Mouse (Mus musculus): ENCODE results near the gene Dnmt3b.
A peak's percentile ranks its signal among the peaks of the same experiment; 100 is the strongest.

Dnmt3b gene

DNA sequence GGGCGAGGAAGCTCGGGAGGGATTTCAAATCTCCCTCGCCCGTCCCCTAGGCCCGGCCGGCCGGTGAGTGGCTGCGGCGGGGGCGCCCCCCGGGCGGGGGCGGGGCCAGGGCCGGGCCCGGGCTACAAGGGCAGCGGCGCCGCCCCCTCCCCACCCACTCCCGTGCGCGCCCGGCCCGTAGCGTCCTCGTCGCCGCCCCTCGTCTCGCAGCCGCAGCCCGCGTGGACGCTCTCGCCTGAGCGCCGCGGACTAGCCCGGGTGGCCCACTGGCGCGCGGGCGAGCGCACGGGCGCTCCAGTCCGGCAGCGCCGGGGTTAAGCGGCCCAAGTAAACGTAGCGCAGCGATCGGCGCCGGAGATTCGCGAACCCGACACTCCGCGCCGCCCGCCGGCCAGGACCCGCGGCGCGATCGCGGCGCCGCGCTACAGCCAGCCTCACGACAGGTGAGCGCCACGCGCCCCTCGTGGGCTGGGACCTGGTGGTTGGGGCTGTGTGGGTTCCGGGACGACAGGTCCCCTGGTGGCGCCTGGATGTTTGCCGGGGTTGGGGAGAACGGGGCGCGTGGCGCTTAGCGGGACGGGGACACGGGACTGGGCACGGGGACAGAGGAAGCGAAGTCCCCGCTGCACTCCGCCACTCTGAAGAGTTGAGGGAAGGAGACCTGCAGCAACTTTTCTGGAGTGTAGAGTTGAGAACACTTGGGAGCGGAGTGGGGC is at the start of gene Dnmt3b:
TSS of gene Dnmt3b (plus strand) at position 153 of the 716 bp plus-strand sequence.
- no peak for DNase-seq (ENCODE audit: low read depth)

DNA sequence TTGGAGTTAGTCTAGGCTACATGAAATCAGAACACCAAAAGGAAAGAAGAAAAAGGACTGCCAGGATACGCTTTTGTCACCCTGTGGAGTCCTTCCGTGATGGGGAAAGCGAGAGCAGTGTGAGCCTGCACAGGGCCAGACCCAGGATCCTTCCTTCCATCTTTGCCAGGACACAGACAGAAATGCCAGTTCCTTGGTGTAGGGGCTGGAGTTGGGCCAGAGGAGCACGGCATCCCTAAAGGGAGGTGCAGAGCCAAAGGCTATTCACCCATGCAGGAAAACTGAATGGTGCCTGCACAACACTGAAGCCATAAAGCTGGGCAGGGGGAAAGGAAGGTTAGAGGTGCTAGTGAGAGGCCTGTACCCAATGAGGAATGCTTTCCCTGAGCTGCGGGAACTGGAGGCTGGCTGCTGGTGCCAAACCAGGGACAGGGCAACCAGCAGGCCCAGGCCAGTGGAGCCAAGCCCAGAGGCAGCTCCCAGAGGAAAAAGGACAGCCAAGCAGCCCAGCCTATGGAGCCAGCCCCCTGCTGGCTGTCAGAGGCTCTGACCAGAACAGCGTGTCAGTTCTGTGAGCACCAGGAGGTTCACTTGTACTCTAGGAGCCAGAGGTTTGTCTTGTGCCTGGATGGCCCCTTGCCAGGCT is 49.1 kb upstream of the Dnmt3b start:
- no peak for DNase-seq (ENCODE audit: low read depth)

DNA sequence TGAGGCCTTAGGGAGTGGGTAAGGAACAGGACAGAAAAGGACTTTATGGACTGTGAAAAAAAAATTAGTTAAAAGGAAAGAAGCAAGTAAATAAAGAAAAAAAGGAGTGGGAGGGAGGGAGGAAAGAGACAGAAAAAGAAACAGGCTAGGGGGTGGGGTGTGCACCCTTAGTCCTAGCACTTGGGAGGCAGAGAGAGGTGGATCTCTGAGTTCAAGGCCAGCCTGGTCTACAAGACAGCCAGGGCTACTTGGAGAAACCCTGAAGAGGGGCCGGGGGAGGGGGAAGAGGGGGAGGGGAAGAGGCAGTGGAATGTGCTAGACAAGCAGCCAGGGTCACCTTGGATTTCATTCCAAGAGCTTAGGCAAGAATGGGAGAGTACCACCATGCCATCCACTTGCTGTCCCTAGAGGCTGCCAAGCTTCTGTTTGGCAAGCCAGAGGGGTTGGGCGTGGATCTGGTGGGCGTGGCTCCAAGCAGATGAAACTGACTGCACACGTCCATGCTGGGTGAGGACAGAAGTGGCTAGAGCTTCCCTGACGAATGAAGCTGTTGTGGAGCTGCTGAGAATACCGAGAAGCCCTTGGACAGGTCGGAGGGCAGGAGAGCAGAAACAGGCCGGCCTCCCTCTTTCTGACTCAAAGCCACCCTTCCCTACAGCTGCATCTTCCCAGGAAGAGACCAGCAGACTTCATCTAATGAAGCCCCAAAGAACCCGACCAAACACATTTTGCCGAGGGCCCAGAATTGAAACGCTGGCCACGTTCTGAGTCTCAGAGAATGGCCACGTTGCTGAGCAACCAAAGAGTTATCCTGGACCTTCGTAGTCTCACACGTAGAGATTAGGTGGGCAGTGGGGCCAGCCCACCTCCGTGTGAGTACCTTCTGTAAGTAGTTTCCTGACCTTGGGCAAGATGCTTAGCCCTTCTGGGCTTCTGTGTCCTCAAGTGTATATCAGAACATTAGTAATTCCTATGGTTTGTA is 48.3 kb upstream of the Dnmt3b start:
- no peak for DNase-seq (ENCODE audit: low read depth)

DNA sequence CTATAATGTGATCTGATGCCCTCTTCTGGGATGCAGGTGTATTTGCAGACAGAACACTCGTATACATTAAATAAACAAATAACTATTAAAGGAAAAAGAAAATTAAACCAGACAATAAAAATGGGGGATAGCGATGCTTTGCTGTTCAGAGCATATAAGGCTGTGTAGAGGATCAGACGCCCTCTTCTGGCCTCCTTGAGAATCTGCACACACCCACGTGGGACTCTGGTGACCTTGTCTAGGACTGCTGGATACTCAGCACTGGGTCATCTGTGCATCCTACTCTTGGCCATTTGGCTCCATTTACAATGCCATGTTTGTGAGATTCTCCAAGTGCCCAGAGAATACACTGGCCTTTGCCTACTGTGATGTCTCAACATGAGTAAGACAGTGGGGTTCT is 45.5 kb upstream of the Dnmt3b start:
- DNase-seq (ENCODE audit: low read depth): no peak

DNA sequence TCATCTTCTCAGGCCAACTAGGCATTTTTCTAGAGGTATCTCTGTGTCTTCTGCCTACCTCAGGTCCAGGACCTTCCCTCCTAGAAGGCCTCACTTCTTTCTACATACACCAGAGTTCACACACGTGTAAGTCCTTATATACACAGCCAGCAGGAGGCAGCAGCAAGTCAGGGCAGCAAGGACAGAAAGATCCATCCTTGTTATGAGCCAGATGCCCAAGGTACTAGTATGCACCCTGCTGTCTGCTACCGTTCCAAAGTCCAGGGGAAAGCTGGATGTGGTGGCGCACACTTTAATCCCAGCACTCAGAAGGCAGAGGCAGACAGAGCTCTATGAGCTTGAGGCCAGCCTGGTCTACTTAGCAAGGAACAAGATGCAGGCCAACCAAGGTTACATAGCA is 42.8 kb upstream of the Dnmt3b start:
- no peak for DNase-seq (ENCODE audit: low read depth)

DNA sequence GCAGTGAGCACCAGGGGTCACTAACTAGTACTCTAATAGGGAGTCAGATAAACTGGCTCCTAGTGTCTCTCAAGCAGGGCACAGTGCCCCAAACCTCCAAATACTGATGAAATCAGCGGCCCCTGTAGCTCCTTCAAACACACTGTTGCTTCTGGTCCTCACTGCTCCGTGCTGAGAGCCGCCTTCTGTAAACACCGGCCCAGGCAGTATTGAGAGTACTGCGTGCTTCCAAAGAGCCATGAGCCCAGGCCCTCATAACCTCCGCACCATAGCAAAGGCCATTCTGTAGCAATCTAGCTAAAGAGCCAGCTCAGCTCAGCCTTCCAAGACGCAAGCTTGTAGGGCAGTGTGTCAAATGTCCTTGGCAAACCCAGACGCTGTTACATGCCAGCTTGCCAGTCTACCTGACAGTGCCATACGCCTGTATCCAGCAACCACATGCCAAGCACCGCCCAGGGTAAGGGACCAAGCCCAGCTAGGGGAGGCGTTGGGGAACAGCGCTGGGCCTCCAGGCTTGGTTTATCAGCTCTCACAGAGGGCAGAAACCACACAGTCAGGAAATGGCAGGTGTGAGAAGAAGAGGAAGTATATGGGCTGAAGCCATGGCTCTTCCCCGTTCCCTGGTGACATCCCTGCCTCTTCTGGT is 41.3 kb upstream of the Dnmt3b start:
- no peak for DNase-seq (ENCODE audit: low read depth)

DNA sequence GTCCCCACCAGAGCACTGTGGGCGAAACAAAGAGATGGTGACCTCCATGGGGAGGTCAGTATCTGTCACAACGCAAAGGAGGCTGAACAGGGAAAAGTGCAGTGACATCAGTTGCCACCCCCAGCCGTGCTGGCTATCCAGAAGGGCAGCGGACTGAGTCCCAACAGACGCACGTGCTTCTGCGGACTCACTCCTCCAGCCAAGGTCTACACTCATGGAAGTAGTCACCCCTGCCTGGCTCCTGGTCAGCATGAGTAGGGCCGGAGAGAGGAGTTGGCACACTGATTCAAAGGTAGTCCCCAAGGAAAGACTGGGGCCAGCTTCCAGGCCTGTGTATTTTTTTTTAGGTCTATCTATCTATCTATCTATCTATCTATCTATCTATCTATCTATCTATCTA is 40.2 kb upstream of the Dnmt3b start:
- no peak for DNase-seq (ENCODE audit: low read depth)

DNA sequence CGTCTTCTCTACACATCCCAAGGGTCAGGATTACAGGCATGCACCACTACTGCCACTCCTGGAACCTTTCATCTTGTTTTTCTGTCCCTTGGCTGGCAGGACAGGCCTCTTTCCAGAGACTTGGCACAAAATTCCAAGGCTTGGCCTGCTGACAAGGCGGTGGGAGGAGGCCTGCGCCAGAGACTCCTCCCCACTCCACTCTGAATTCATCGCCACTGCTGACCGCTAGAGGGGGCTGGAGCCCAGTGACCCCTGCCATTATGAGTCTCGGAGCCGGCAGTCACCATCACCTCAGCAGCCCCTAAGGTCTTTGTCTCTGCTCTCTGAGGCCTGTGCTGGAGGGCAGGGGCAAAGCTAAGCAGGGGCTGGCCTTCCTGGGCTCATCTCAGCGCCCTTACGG is 39.7 kb upstream of the Dnmt3b start:
- DNase-seq (ENCODE audit: low read depth): no peak

DNA sequence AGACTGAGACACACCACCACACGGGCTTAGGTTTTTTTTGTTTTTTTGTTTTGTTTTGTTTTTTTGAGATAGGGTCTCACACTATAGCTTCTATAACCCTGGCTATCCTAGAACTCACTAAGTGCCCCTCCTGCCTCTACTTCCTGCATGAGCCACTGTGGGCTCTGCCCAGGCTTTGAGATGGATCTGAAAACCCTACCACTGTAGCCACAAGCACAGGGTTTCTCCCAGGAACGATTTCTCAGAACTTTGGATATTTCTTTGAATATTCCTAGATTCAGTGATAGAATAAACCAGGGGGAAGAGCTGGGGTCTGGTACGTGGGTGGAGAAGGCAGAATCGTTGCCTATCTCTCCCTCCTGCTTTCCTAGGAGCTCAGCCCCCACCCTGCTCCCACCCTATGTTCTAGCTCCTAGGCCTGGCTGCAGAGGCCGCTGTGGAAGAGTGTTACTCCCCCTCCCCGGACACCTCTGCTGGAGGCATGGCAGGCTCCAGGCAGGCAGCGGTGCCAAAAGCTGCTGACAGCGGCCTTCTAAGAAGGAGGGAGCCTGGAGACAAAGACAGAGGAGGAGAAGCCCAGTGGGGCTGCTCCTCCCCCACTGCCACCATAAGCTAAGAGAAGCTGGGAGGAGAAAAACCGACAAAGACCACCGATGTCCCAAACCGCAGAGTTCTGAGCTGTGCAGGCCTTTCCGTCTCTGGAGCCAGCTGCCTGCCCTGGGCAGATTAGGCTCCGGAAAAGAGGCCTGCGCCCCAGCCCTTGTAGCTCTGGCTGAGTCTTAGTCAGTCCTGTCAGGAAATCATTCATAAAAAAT is 38.6 kb upstream of the Dnmt3b start:
- DNase-seq (ENCODE audit: low read depth): no peak

DNA sequence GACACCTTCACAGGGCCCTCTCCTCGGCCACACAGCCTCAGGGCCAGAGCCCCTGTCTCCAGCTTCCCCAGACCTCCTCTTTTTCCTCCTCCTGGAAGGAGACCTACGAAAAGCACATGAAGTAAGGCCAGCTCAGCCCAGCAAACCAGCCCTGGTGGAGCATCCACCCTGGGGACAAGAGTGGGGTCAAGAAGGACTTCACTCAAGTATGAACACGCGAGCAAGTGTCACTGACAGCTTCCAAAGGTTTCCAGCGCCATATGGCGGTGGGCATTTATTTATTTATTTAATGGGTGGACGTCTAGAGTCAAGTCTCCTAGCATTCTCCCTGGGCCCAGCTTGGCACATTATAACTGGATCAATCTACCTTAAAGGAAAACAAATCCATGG is 38.0 kb upstream of the Dnmt3b start:
- DNase-seq (ENCODE audit: low read depth): no peak

DNA sequence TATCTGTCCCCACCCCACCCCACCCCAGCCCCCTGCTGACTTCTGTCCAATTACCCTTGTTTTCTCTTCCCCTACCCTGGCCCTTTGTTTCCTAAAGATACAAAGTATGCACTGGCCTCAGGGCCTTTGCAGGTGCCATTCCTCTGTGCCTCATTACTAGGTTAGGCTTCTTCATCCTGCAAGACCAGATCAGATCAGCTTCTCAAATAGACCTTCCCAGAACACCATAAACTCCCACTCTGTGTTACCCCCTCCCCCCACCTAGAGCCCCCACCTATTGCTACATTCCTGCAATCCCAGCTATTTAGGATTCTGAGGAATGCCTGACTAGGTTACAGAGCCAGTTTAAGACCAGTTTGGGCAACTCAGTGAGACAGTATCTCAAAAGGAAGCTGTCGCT is 37.5 kb upstream of the Dnmt3b start:
- no peak for DNase-seq (ENCODE audit: low read depth)

DNA sequence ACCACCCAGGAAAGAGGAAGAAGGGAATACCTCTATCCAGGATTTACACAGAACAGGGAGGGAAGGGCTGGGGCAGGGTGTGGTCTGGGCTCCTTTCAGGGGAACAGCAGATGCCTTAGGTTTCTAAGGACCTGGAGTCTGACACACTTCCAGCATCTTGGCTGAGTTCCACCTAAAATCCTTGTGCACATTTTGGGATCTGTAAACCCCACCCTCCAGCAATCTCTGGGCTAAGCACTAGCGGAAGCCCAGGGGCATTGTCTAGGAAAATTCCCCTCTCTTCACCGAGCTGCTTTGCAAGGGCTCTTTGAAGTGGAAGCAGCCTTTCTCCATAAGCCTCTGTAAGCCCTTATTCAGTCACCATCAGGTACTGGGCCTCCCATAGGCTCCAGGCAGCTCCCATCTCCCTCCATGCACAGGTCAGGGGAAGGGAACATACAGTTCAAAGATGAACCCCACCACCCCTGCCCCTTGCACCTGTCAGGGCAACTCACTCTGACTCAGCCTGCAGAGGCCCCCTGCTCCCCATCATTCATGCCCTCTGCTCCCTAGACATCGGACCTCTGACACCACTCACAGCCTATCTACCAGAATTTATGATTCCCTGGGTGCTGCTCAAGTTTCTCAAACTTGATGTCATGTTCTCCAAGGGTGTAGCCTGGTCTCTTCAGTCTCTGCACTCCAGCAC is 36.5 kb upstream of the Dnmt3b start:
- no peak for DNase-seq (ENCODE audit: low read depth)

DNA sequence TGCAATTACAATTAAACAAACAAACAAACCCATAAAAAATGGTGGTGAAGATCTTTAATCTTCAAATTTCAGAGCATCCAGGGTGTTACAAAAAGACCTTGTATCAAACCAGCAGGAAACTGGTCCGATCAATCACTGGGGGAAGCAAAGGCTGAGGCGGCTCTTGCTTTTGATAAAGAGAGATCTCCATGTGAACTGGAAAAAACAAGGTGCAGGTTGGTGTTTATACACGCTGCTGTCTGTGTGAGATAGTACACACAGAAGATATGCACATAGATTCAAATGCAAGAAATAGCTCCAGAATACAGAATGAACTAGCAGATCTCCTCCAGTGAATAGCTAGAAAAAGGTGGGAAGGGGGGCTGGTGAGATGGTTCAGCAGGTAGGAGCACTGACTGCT is 32.4 kb upstream of the Dnmt3b start:
- no peak for DNase-seq (ENCODE audit: low read depth)

DNA sequence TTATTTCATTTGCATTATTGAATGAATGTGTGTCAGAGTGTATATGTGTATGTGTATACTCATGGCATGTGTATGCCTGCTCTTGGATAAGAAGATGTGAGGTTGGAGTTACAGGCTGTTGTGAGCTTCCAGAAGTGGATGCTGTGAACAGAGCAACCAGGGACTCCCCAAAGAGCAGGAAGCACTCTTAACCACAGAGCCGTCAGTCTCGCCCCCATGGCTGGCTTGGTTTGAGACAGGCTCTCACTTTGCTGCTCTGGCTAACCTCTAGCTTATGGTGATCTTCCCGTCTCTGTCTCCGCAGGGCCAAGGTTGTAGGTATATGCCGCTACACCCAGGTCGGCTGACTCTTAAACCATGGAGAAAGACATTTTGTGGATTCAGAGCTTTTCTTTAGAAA is 30.8 kb upstream of the Dnmt3b start:
- DNase-seq (ENCODE audit: low read depth): no peak

DNA sequence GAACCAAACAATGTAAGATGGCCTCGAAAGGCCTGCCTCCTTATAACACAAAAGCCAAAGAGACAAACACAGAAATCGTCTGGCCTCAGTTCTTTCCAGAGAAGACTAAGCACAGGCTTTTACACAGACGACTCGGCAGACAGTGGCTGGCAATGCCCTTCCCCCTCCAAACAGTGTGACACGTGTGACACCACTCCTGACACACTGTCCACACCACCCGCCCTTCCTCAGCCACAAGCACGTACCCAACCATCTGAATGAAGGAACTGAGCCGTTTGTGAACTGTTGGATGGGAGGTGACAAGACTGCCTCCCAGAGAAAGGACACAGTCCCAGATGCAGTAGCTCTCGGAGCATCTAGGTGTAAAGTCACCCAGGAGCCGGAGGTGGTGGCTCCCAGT is 30.4 kb upstream of the Dnmt3b start:
- no peak for DNase-seq (ENCODE audit: low read depth)

DNA sequence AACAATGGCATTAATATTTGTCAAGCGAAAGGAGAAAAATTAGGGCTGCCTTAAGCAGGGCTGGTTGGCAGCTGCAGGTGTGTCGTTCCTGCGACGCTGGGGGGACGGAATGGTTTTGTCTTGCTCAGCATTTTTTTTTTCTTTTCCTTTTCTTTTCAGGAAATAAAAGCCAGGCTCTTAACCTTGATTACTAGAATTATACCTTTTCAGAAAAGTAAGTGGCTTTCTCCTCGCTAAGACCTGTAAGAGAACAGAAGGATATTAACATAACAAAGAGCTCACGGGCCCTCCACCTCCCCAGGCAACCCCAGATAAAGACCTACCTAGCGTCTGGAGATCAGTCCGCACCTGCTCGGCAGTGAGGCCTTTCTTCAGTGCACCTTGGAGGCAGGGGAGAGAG is 26.8 kb upstream of the Dnmt3b start:
- no peak for DNase-seq (ENCODE audit: low read depth)

DNA sequence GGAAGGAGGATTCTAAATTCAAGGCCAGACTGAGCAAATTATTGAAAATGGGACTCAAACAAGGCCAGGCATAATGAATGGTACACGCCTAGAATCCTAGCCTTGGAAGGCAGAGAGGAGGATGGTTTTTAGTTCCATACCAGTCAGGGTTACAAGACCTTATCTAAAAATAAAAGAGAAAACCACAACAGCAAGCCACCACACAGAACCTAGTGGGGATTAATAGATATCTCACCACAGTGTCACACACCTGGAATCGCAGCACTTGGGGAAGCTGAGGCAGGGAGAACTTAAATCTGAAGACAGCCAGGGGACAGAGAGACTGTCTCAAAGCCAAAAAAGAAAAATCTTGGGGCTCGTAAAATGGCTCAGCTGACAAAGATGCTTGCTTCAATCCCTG is 18.3 kb upstream of the Dnmt3b start:
- no peak for DNase-seq (ENCODE audit: low read depth)

DNA sequence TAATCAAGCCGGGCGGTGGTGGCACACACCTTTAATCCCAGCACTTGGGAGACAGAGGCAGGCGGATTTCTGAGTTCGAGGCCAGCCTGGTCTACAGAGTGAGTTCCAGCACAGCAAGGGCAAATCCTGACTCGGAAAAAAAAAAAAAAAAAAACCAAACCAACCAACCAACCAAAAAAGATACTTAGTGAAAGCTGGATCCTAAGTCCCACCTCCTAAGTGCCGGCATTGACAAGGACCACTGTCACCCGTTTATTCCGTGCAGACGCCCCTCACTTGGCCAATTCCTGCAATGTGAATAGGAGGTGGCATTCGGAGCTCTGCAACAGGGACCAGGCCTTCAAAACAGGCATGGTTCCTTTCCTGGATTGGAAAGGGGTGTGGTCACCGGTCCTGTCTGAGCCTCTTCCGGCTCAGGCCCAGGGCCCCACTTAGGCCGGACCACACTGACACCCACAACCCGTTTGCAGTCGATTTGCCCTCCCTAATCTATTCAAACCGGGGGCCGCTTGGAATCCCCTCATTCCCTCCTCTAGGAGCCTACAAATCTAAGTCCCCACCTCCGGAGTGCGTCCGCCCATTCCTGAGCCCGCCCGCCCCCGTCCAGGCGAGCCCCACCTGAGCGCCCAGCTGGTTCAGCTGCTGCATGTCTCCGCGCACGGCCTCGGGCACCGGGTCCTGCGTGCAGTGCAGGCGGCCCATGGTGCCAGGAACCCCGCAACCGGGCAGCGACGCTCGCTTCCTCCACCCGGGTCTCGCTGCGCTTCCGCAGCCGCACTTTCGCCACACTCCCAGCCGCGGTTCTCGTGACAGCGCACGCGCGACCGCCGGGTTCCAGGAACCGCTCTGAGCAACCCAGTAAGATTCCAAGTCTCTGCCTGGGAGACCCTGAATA is 17.0 kb upstream of the Dnmt3b start, which contains the start of gene Commd7:
TSS of gene Commd7 (minus strand) at position 806 of the 895 bp plus-strand sequence.
- DNase-seq (ENCODE audit: low read depth): peak; percentile 70

DNA sequence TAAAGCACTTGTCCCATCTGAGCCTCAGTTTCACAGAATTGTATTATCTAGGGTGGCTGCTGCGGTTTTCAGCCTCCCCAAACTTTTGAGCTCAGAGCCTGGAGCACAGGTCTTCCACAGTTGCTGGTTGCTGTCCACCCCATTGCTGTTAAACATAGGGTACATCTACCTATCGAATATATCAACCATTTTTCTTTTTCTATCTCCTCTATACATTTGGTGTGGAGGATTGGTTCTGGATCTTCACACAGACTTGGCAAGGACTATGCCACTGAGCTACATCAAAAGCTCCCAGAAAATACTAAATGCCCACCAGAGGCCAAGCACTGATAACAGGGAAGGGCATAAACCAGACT is 16.4 kb upstream of the Dnmt3b start:
- DNase-seq (ENCODE audit: low read depth): no peak

DNA sequence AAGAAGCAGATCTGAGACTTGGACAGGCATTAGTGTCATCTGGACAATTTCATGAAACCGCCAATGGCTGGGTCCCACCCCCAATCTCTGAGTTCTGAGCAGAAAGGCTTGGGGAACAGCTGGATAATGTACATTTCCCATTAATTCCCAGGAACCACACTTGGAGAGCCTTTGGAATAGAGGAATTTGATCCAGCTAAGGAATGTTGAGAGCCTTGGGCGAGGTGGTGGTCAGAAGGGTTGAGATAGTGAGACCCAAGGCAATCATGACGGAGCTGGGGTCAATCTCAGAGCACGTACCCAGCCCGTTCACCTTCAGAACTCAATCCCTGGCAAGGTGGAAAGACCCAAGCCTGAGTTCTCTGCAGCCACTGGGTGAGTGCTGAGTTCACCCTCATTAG is 16.0 kb upstream of the Dnmt3b start:
- no peak for DNase-seq (ENCODE audit: low read depth)

All from c-Kit-positive CD71-negative TER-119-negative erythroid progenitor cells, embryonic 14.5 days (primary cell).